Mouse (Mus musculus): ENCODE data around the gene Wbp2nl.

Gene Wbp2nl

DNA sequence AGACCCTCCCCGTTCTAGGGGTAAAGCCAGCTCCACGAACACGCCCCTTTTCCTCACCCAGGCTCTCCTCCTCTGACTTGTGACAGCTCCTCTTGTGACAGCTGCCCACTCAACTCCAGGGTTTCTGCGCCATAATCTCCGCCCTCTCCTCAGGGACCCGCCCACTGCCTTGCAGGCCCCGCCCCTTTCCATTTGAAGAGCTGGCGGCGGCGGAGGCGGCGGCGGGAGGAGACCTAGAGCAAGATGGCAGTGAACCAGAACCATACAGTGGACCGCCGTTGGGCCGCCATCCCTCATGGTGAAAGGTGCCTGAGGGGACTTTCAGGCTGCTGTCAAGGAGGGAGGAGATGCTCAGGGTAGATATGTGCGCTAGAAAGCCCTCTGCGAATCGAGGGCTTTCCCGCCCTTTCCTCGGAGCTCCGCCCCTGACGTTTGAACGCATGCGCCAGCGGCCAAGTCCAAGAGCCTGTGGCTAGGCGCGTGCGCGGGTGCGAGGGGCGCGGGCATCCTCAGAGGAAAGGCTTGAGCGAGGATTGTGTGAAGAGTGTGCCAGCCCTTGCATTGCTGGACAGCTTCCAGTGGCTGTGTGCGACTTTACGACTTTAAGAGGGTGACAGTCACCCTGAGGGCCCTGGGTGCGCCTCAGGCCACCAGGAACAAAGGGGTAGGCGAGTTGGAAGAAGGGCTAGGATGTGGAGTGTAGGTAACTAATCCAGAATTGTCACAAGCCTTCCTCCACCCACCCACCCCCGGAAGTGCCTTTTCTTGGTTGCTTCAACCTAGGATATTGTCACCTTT lies at the start of gene Wbp2nl:
Wbp2nl (plus strand) TSS at position 191 of the 798 bp plus-strand sequence.
- peak; percentile 33 for DNase-seq (ENCODE audit: low read depth, low spot score)

DNA sequence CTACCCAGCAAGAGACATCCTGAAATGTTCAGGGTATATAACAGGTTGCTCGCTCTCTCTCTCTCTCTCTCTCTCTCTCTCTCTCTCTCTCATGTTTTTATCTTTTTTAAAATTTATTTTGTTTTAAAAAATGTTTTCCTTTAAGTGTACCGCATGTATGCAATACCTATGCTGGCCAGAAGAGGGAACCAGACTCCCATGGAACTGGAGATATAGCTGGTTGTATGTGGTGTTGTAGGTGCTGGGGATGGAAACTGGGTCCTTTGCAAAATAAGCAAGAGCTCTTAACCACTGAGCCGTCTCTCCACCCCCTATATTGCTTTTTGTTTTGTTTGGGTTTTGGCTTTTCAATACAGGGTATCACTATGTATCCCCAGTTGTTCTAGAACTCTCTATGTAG lies 47.2 kb upstream of the Wbp2nl start:
- DNase-seq (ENCODE audit: low read depth, low spot score): no peak

DNA sequence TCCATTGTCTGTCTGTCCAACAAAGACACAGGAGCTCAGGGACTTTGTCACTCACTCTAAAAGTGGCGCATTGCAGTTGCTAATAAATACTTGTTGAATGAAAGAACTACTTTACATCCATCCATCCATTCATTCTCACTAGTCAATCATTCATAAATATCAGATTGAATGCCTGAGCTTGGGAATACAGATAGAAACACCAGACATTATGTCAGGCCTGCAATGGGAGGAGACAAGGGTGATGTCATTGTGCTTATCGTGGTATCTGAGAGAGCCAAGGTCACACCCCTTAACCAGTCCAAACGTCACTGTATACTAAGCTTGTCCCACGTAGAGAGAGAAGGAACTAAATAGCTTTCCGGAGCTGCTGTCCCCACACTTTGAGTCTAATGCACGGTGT lies 46.7 kb upstream of the Wbp2nl start, which contains the start of gene 1500009C09Rik:
1500009C09Rik (plus strand) TSS at position 301 of the 400 bp plus-strand sequence.
- no peak for DNase-seq (ENCODE audit: low read depth, low spot score)

DNA sequence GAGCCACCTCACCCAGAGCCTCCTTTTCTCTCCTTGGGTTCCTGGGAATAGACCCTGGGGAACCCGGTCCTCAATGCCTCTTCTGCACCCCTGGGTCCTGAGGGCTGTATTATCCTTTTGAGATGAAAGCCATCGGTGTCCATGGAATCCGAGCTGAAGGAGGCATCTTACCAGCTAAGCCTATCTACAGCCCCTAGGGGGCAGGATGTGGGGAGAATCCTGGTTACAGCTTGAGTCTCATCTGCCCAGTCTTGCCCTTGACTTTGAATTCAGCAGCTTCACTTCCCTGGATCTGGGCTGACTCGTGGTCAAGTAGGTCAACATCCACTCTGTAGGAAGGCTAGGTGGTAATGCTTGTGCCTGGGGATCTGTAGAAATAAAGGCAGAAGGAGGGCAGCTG lies 43.5 kb upstream of the Wbp2nl start:
- DNase-seq (ENCODE audit: low read depth, low spot score): no peak

DNA sequence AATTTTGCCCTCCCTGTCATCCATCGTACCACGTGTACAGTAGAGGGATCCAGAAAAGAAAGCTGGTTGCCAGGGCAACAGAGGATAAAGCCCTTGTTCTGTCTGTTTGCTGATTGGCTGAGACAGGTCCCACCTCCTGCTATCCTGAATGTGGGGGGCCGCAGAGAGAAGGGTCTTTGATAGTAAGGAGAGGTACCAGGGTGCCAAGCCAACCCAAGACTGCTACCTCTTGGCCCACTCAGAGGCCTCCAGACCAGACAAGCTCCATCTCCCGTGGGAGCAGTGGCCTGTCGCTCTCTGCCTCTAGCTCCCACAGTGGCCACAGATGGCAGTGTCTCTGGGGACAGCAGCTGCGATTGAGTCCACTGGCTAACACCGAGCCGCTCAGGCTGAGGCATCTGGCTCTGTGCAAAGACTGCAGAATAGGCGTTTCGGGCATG lies 42.8 kb upstream of the Wbp2nl start:
- DNase-seq (ENCODE audit: low read depth, low spot score): no peak

DNA sequence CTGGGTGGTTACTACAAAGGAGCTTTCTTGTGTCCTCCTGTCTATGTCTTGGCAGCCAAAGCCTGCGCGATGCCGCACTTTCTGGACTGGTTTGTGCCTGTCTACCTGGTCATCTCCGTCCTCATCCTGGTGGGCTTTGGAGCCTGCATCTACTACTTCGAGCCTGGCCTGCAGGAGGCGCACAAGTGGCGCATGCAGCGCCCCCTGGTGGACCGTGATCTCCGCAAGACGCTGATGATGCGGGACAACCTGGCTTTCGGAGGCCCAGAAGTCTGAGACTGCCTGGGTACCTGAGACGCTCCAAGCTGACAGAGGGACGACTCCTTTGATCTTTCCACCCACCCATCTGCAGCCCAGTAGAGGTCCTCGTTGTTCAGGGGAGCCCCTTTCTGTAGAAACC lies 39.2 kb upstream of the Wbp2nl start:
- peak; percentile 88 for DNase-seq (ENCODE audit: low read depth, low spot score)

DNA sequence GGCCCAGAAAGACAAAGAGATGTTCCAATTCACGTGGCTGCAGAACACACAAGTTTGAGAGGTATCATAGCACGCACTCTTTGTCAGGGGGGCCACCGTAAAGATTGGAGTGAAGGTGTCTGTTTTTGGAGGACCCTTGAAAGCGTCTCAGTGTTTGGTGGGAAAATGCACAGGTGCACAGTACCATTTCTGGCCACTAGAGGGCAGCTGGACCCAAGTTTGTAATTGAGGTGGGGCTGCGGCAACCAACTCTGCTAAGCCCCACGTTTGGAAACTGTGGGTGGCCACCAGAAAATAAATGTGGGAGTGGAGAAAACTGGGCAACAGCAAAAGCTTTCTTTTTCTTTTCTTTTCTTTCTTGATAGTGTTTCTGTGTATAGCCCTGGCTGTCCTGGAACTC lies 32.4 kb upstream of the Wbp2nl start:
- no peak for DNase-seq (ENCODE audit: low read depth, low spot score)

DNA sequence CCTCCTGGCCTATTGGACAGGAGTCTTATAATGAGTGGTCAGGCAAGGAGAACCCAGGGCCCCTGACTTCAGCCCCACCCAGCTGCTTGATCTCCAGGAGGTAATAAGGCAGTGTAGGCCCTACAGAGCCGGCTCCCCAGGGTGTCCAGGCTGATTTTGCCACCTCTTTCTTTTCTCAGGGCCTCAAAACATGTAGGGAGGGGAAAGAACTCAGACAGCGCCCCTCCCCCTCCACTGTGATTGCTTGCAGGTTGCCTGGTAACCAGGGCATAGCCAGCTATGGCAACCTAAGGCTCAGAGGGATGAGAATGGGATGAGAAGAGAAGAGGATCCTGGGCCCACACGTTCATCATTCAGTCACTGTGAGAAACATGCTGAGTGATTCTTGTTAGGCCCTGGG lies 30.6 kb upstream of the Wbp2nl start:
- no peak for DNase-seq (ENCODE audit: low read depth, low spot score)

DNA sequence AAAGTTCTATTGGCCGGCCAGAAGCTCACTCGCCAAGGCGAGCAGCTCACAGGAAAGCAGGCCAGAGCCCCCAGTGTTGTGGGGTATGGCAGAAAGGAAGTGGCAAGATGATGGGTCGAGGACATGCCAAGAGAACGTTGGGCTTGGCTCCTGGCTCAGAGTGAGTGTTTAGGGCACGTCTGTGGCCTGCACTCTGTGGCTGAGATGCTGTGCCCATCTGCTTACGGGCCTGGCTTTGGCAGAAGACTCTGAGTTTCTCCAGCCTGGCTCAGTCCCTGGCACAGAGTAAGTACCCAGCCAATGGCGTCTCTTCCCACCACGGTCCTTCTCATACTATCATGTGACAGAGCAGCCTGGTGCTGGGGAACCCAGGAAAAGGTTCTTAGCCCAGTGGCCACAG lies 30.0 kb upstream of the Wbp2nl start:
- DNase-seq (ENCODE audit: low read depth, low spot score): no peak

DNA sequence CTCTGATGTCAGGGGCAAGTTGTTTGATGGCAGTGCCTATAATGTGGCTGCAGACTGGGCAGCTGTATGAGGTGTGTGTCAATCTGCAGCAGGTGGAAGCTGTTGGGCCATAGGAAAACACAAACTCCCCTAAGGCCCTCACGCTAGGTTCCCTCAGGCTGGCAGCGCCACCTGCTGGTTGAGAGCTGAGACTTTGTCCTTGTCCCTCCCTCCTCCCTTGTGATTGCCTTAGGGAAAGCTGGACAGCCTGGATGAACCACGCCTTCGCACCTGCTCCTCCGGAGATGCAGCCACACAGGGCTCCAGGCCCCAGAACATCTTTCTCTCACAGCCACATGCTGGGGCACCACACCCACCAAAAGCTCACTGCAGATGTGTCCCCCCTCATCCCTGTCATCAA lies 27.6 kb upstream of the Wbp2nl start:
- DNase-seq (ENCODE audit: low read depth, low spot score): no peak

DNA sequence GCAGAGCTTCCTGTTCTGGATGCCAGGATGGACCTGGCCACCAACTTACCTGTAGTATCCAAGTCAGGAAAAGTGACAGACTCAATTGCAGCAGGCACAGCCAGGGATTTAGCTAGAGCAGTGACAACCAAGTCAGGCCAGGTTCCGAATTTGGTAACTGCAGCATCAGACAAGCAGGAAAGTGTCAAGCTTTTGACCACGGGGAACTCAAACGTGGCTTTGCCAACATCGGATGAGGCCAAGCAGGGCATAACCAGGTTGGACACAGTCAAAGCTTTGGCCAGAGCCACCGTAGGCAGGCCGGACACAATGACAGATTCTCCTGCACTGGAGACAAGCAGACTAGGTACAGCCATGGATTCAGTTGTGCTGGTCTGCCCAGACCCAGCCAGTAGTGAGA lies 26.5 kb upstream of the Wbp2nl start:
- no peak for DNase-seq (ENCODE audit: low read depth, low spot score)

DNA sequence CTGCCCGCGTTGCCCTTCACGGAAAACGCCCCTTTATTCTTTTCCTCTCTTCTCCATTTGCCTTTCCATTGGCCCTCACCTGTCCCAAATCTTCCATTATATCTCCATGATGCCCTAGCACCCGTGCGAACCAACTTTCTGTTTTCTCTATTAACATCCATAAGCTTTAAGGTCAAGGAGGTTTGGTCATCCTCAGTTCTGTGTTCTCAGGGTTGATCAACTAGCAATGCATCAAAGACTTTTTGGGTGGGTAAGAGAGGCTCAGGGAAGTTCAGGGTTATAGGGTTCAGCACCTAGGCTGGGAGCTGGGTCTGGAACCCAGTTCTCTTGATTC lies 24.2 kb upstream of the Wbp2nl start, which contains the start of gene Sept3:
Sept3 (plus strand) TSS at position 301 of the 334 bp plus-strand sequence.
- no peak for DNase-seq (ENCODE audit: low read depth, low spot score)

DNA sequence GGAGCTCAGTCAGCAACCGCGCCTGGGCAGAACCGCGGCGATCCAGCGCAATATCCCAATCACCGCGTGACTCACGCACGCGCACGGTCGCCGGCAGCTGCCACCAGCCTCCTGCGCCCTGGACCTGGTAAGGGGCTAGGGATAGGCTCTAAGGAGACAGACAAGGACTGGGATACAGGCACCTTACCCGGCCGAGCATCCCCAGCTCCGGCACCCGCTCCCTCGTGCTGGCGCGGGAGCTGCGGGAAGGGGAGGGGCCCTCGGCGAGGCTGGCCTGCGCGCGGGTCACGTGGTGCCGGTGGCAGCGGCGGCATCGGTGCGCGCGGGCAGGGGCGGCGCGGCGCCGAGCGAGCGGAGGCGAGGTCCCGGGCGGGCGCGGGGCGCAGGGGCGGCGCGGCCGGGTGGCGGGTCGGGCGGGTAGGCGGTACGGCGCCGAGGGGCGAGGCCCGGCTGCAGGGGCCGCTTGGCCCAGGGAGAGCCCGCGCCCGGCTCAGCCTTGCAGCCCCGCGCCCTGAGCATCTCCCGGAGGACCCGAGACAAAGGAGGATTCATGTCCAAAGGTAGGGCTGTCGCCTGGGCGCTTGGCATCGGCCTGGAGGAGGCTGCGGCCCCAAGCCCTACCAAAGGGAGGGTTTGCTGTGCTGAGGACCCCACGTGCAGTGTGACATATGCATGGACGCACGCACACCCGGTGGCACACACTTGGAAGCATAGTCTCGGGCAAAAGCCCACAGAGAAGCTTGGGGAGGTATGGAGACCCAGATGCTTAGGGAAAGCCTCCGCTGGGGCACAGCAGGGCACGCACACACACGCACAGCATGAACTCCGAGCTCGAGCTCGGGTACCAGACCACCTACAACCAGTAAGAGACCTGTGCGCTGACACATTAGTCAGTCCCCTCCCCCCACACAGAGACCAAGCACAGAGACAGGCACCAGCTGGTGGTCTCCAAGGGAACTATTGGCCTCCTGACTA lies 23.5 kb upstream of the Wbp2nl start:
- no peak for DNase-seq (ENCODE audit: low read depth, low spot score)

DNA sequence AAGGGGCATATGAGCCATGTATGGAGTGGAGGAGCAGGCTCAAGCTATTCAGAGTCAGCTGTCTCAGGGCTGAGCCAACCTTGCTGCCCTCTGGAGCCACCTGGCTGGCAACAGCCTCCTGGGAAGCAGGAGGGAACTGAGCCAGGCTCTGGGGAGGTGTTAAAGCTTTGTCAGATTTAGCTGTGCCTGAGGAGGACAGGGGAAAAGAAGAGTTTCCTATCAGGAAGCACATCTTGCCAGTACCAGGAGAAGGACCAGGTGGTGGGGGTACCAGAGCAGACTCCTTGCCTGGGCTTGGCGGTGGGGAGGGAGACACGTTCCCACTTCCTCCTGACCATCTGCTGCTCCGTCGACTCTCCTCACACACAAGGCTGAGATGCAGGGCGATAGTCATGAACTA lies 21.2 kb upstream of the Wbp2nl start:
- DNase-seq (ENCODE audit: low read depth, low spot score): no peak

DNA sequence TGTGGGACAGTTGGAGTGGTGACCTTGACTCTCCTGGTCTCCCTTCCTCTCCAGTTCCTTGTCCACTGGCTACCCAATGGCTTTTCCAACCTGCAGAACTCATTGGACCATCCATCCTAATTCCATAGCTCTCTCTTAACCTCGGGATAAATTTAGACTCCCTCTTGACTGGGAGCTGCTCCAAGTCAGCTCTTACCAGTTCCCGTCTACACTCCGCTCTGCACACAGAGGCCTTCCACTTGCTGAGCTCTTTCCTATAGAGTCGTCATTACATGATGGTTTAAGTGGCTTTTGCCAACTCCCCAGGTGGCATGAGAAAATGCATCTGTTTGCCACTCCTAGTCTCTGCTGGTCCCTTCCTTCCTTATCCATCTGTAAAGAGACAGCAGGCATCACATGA lies 18.1 kb upstream of the Wbp2nl start:
- DNase-seq (ENCODE audit: low read depth, low spot score): no peak

DNA sequence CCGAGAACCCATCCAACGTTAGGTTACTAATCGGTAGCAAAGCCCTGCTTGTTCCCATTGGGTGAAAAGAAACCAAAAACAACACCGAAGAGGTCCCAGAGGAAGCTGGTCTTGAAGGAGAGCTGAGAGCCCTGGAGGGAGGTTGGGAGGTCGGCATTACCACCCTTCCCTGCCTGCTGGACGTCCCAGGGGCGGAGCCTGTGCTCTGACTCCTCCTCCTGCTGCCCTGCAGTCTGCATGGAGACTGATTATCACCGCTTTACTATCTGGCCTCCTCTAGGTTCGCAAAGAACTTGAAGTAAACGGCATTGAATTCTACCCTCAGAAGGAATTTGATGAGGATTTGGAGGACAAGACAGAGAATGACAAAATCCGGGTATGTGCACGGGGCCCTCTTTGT lies 12.6 kb upstream of the Wbp2nl start:
- DNase-seq (ENCODE audit: low read depth, low spot score): no peak

DNA sequence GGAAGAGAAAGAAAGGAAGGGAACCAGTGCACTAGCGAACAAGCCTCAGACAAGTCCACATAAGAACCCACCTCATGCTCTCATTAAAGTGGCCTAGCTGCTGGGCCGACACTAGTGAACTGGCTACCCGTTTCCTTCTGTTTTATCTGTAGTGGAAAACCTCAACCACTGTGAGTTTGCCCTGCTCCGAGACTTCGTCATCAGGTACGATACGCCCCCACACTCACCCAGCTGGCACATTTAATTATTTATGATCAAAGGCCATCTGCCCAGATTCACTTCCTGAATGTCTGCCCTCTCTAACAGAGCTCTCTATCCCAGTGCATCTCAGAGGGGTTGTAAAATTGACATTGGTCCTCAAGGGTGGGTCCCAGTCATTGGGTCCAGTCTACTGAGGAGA lies 8.5 kb upstream of the Wbp2nl start:
- no peak for DNase-seq (ENCODE audit: low read depth, low spot score)

DNA sequence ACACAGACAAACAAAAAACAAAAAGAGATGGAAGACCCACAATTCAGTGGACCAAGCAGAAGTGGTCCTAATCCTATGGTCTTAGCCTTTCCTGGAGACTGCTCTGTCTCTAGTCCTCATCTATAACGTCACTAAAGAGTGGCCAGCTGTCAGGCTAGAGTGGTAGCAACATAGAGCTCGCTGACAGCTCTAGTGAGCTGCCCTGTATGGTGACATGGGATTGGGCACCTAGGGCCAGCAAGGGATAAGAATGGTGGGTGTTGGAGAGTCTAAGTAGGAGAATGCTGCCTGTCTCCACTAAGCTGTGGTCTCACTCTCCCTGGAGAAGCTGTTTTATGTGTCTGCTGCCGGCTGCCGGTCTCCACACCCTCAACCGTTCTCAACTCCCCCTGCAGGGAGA lies 5.9 kb upstream of the Wbp2nl start:
- no peak for DNase-seq (ENCODE audit: low read depth, low spot score)

DNA sequence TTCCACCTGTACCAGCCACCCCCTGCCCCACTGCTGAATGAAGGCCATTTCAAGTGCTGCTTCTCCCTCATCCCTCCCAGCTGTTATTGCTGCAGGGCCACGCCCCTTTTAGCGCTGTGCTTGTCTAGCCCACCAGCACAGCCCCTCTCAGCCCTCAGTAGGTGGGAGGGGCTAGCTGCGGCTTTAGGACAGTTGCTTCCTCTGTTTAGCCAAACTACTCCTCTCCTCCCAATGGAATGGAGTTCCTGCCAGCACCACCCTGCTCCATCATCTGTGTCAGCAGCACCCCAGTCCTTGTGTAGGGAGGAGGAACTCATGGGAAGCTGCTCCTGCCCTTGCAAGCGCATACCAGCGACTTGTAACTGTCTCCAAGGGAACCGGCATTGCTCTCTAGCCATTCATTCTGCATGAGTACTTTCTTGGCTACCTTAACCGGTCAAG lies 5.5 kb upstream of the Wbp2nl start:
- no peak for DNase-seq (ENCODE audit: low read depth, low spot score)

DNA sequence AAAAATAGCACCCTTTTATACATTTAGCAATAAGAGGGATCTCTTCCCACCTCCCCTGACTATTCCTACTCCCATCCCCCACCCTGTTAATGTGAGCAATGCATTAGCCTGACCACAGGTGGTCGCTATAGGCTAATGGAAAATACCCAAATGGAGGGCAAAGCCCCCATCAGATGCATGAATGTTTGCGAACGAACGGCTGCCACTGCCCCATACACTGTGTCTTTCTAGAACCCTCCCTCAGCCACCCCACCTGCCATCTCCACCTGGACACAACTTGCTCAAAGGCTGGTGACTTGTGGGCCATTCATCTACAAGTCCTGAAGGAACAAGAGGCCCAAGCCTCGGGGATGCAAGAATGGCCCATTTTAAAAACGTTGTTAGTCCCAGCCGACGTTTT lies 4.7 kb upstream of the Wbp2nl start:
- DNase-seq (ENCODE audit: low read depth, low spot score): no peak

DNA sequence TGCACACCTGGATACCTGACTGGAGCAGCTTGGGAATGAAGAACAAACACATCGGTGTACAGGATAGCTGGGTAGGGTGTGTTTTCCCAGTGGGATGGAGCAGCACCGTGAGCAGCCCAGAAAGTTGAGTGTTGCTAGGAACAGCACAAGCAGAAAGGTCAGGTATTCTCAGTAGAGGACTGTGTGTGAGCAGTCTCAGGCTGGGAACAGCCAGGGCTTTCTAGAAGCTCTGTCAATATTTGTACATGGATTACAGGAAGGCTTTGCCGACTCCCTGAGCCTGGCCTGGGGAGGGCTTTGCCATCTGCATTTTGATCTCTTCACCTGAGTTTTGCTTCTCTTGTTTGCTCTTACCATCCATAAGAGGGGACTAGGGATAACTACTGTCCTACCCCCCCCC lies 8.4 kb downstream of the Wbp2nl start:
- DNase-seq (ENCODE audit: low read depth, low spot score): no peak

DNA sequence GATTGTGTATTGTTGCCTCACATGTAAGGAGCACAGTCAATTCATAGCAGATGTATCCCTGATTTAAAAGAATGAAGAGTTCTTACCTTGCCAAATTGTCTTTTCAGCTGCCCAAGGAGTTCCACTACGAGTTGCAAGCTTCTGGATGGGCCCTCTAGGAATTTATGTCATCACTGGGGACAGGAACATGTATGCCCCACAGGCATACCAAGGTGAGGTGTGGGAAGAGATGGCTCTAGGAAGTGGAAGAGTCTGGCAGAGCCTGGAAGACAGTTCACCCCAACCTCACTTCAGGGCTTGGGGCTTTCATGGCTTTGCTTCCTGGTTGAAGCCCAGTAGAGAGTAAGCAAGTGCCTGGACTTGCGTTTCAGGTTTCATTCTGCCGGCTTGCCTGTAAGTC lies 9.7 kb downstream of the Wbp2nl start:
- DNase-seq (ENCODE audit: low read depth, low spot score): no peak

DNA sequence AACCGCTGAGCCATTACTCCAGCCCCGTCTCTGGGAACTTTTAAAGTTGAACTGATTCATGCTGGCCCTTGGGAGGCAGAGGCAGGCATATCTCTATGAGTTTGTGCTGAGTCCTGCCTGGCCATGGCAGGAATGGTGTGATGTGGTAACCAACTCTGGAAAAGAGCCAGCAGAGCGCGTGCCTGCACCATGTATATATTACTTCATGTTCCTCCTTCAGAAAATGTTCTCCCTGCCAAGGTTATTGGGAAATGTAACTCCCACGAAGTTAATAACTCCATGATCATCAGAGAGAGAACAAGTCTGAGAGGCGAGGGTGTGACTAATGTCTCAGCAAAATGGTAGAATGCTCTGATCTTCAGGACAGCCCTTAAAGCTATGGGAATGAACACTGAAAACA lies 19.1 kb downstream of the Wbp2nl start:
- DNase-seq (ENCODE audit: low read depth, low spot score): no peak

Data from WW6 (cell line).